ENCODE assay signal across 22 mouse cellular contexts in the genomic region with DNA sequence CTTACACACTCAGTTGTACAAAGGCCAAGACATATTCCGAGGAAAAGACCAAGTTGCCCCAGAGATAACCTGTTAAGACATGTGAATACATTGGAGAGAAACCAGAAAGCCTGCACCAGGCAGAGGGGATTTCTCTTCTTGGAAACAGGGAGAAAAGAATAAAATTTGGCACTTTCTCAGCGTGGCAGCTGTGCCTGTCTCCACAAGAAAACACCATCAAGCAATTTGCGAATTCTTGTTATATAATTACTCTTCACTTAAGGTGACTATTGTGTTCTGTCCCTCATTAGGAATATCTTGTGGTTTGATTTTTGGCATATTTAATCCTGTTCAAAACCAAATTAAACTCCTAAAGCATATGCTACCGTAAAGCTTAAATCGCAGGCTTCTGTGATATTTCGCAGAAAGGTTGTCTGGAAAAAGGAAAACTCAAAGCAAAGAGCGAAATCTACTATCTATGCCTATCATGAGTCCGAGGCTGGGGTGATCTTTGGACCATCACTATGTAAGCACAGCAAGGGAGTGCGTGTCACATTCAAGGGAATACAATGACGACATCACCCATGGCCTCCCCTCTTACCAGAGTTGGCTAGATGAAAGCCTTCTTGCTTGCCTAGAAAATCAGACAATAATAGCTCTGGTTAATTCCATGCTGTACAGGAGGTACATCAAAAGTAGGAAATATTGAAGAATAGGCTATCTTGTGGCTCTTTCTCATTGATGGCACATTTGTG. TPM values are rescaled to one million over a fixed set of nuclear protein-coding genes. Genes with fewer than 3 reads are reported as not detected.
DNase-seq lines count a peak whose midpoint lies in the region; ATAC-seq lines count a peak whose summit lies in the region.
"Had no signal": no experiment of that assay in that cellular context is flagged by ENCODE, and none has a peak within 500 bp of the region (broad histone marks: within the 10 kb centered on the region; RNA-seq: fewer than 3 reads in every experiment).

No protein-coding gene starts in this region.

- ATAC-seq in forebrain, embryonic 11.5 days (replicated peaks; ENCODE audit: low FRiP score), result no peak
- ATAC-seq in liver, embryonic 16.5 days (ENCODE audit: low read depth), result peak; percentile 55; the same call in 1 of the 2 replicates
- no peak for ATAC-seq in liver, embryonic 12.5 days
- peak; percentile 76 for ATAC-seq in forebrain, embryonic 15.5 days (replicated peaks)
- ATAC-seq in megakaryocyte-erythroid progenitor cell, adult 5-6 weeks (replicated peaks; ENCODE audit: low FRiP score, low TSS enrichment, poor library complexity, severe bottlenecking), result no peak
- ATAC-seq: intestine, embryonic 16.5 days; midbrain, embryonic 16.5 days had no signal

- peak; percentile 24 for DNase-seq in forebrain, embryonic 11.5 days (ENCODE audit: low spot score)
- DNase-seq in forebrain, embryonic 10.5 days (ENCODE audit: extremely low spot score, low spot score), result no peak
- DNase-seq in right cerebral cortex, postnatal 25 days, result peak; percentile 26
- no peak for DNase-seq in embryo, embryonic 10 days (ENCODE audit: low spot score)
- DNase-seq: cerebellum, adult 2 months; embryo, embryonic 11 days; heart, adult 11 months had no signal

- H3K27me3 ChIP-seq in forebrain, embryonic 11.5 days (ENCODE audit: control insufficient read depth, insufficient read depth, low read length), result no peaks in the 10 kb centered on the region
- peaks cover 30% of the 10 kb centered on the region for H3K27me3 ChIP-seq in forebrain, embryonic 10.5 days (ENCODE audit: poor library complexity, severe bottlenecking)
- no peaks in the 10 kb centered on the region for H3K27me3 ChIP-seq in liver, embryonic 16.5 days (ENCODE audit: control insufficient read depth, insufficient read depth, low read depth, low read length)
- H3K27me3 ChIP-seq in liver, embryonic 12.5 days (replicated peaks), result no peaks in the 10 kb centered on the region
- no peaks in the 10 kb centered on the region for H3K27me3 ChIP-seq in forebrain, embryonic 15.5 days
- H3K27me3 ChIP-seq: CH12.LX; heart, embryonic 15.5 days; limb, embryonic 12.5 days; lung, embryonic 15.5 days; stomach, embryonic 15.5 days had no signal

- no peak overlapping the region for H3K4me3 ChIP-seq in forebrain, embryonic 11.5 days (ENCODE audit: low read depth, low read length)
- no peak overlapping the region for H3K4me3 ChIP-seq in forebrain, embryonic 10.5 days
- H3K4me3 ChIP-seq in liver, embryonic 16.5 days (ENCODE audit: low read depth, low read length), result no peak overlapping the region
- H3K4me3 ChIP-seq in liver, embryonic 12.5 days, result no peak overlapping the region
- H3K4me3 ChIP-seq in forebrain, embryonic 15.5 days, result no peak overlapping the region
- H3K4me3 ChIP-seq: heart, embryonic 15.5 days; hindbrain, embryonic 13.5 days; limb, embryonic 12.5 days; lung, embryonic 15.5 days; stomach, embryonic 15.5 days had no signal

- no peak overlapping the region for H3K4me2 ChIP-seq in forebrain, embryonic 11.5 days (ENCODE audit: low read depth, low read length, severe bottlenecking)
- H3K4me2 ChIP-seq in liver, embryonic 16.5 days (ENCODE audit: low read depth, low read length), result no peak overlapping the region
- no peak overlapping the region for H3K4me2 ChIP-seq in liver, embryonic 12.5 days
- no peak overlapping the region; the same call in 1 of the 2 replicates for H3K4me2 ChIP-seq in forebrain, embryonic 15.5 days (replicated peaks)
- H3K4me2 ChIP-seq: heart, embryonic 15.5 days; hindbrain, embryonic 13.5 days; limb, embryonic 12.5 days; lung, embryonic 15.5 days; stomach, embryonic 15.5 days had no signal

- no peak overlapping the region for H3K27ac ChIP-seq in forebrain, embryonic 11.5 days (ENCODE audit: low read depth, low read length)
- no peak overlapping the region for H3K27ac ChIP-seq in forebrain, embryonic 10.5 days
- H3K27ac ChIP-seq in liver, embryonic 16.5 days (ENCODE audit: low read length), result no peak overlapping the region
- H3K27ac ChIP-seq in liver, embryonic 12.5 days, result no peak overlapping the region
- peak overlapping the region; percentile 64 for H3K27ac ChIP-seq in forebrain, embryonic 15.5 days (replicated peaks)
- H3K27ac ChIP-seq: heart, embryonic 15.5 days; hindbrain, embryonic 13.5 days; kidney, postnatal 0 days; limb, embryonic 12.5 days; lung, embryonic 15.5 days; stomach, embryonic 15.5 days had no signal

- whole genome bisulfite sequencing in forebrain, embryonic 11.5 days, result 77% methylated on average over 10 of the region's 10 CpGs
- WGBS in forebrain, embryonic 10.5 days, result 87% methylated on average over 10 of the region's 10 CpGs
- 61% methylated on average over 10 of the region's 10 CpGs for WGBS in liver, embryonic 16.5 days (ENCODE audit: insufficient replicate concordance)
- WGBS in liver, embryonic 12.5 days (ENCODE audit: insufficient replicate concordance), result 70% methylated on average over 10 of the region's 10 CpGs
- WGBS in forebrain, embryonic 15.5 days, result 35% methylated on average over 10 of the region's 10 CpGs

- no peak overlapping the region for H3K9ac ChIP-seq in forebrain, embryonic 11.5 days (ENCODE audit: low read length)
- no peak overlapping the region for H3K9ac ChIP-seq in liver, embryonic 16.5 days (ENCODE audit: low read depth, low read length)
- no peak overlapping the region for H3K9ac ChIP-seq in liver, embryonic 12.5 days
- H3K9ac ChIP-seq in forebrain, embryonic 15.5 days (replicated peaks), result no peak overlapping the region
- H3K9ac ChIP-seq: heart, embryonic 15.5 days; hindbrain, embryonic 13.5 days; limb, embryonic 12.5 days; lung, embryonic 15.5 days; stomach, embryonic 15.5 days had no signal

- H3K36me3 ChIP-seq in forebrain, embryonic 11.5 days (ENCODE audit: control insufficient read depth, insufficient read depth, low read length), result no peaks in the 10 kb centered on the region
- H3K36me3 ChIP-seq in forebrain, embryonic 10.5 days (replicated peaks), result no peaks in the 10 kb centered on the region
- H3K36me3 ChIP-seq in liver, embryonic 16.5 days (ENCODE audit: control insufficient read depth, insufficient read depth), result no peaks in the 10 kb centered on the region
- H3K36me3 ChIP-seq in liver, embryonic 12.5 days, result no peaks in the 10 kb centered on the region
- H3K36me3 ChIP-seq in forebrain, embryonic 15.5 days, result no peaks in the 10 kb centered on the region
- H3K36me3 ChIP-seq: heart, embryonic 15.5 days; hindbrain, embryonic 13.5 days; limb, embryonic 12.5 days; lung, embryonic 15.5 days; stomach, embryonic 15.5 days had no signal

- H3K4me1 ChIP-seq in forebrain, embryonic 11.5 days (replicated peaks; ENCODE audit: control insufficient read depth, insufficient read depth, low read length), result no peaks in the 10 kb centered on the region
- H3K4me1 ChIP-seq in forebrain, embryonic 10.5 days, result peaks cover 24% of the 10 kb centered on the region
- no peaks in the 10 kb centered on the region for H3K4me1 ChIP-seq in liver, embryonic 16.5 days (ENCODE audit: control insufficient read depth, low read depth, low read length)
- no peaks in the 10 kb centered on the region for H3K4me1 ChIP-seq in liver, embryonic 12.5 days
- H3K4me1 ChIP-seq in forebrain, embryonic 15.5 days, result peaks cover 36% of the 10 kb centered on the region
- H3K4me1 ChIP-seq: heart, embryonic 15.5 days; hindbrain, embryonic 13.5 days; limb, embryonic 12.5 days; lung, embryonic 15.5 days; stomach, embryonic 15.5 days had no signal

- H3K9me3 ChIP-seq in forebrain, embryonic 11.5 days (ENCODE audit: control insufficient read depth, low read length), result no peaks in the 10 kb centered on the region
- no peaks in the 10 kb centered on the region for H3K9me3 ChIP-seq in forebrain, embryonic 10.5 days
- H3K9me3 ChIP-seq in liver, embryonic 16.5 days (replicated peaks; ENCODE audit: control insufficient read depth, low read length), result no peaks in the 10 kb centered on the region
- no peaks in the 10 kb centered on the region for H3K9me3 ChIP-seq in liver, embryonic 12.5 days (replicated peaks)
- H3K9me3 ChIP-seq in forebrain, embryonic 15.5 days, result no peaks in the 10 kb centered on the region
- H3K9me3 ChIP-seq: heart, embryonic 15.5 days; hindbrain, embryonic 13.5 days; limb, embryonic 12.5 days; lung, embryonic 15.5 days; stomach, embryonic 15.5 days had no signal

RNA-seq across cellular contexts. Expression of a gene that starts 51.4 kb away (rescaled TPM):
- polyA plus RNA-seq in forebrain, embryonic 11.5 days (2014; fragmentation: Nextera tagmentation; extraction: Ambion mirVana), result not detected in 2 replicates
- not detected in 2 replicates for polyA plus RNA-seq in forebrain, embryonic 10.5 days (2016; fragmentation: Nextera tagmentation; extraction: Ambion mirVana)
- polyA plus RNA-seq in liver, embryonic 16.5 days (2015; fragmentation: Nextera tagmentation; extraction: Ambion mirVana), result not detected in 2 replicates
- not detected in 2 replicates for polyA plus RNA-seq in liver, embryonic 12.5 days (2016; fragmentation: Nextera tagmentation; extraction: Ambion mirVana)
- 0.45 and 0.47 TPM in 2 replicates for polyA plus RNA-seq in forebrain, embryonic 15.5 days (2015; fragmentation: Nextera tagmentation; extraction: Ambion mirVana)
- total RNA-seq in megakaryocyte-erythroid progenitor cell, adult 5-6 weeks (2014; fragmentation: Nextera tagmentation), result 3.1 TPM in 1 of 2 replicates, not detected in the other
- total RNA-seq in megakaryocyte-erythroid progenitor cell, adult 5-6 weeks (2017), result not detected in 2 replicates
- total RNA-seq: CH12.LX; layer of hippocampus, postnatal 14 days had no signal
- polyA plus RNA-seq: cerebellum, adult 2 months; kidney, postnatal 0 days; limb, embryonic 12.5 days; lung, embryonic 15.5 days; small intestine, adult 2 months had no signal

Comparison
In these comparisons a context has a peak if more than half of its experiments do, and no peak if none do; other contexts are left out.
1. ATAC-seq: peak in liver, embryonic 16.5 days (single experiment) and forebrain, embryonic 15.5 days (single experiment); none in forebrain, embryonic 11.5 days (single experiment), liver, embryonic 12.5 days (single experiment) and megakaryocyte-erythroid progenitor cell, adult 5-6 weeks (single experiment).
2. DNase-seq: peak in forebrain, embryonic 11.5 days (single experiment) and right cerebral cortex, postnatal 25 days (single experiment); none in forebrain, embryonic 10.5 days (single experiment) and embryo, embryonic 10 days (single experiment).